Mouse (Mus musculus): ENCODE data around the gene Hdac11. TPM values are rescaled to one million over a fixed set of nuclear protein-coding genes. Genes with fewer than 3 reads are reported as not detected.

The Hdac11 gene
- polyA plus RNA-seq, 1 experiment, result 0.46 TPM

GRCm38 (mm10) chr6:91163195-91163911, 6.9 kb downstream of the Hdac11 start:
- Histone ChIP-seq H3K9me3 (no peaks in the 10 kb centered on the region), H3K27me3 (replicated peaks) (peaks cover 73% of the 10 kb centered on the region), H3K4me1 (peaks cover 7% of the 10 kb centered on the region; the same call in 1 of the 2 replicates), H3K36me3 (replicated peaks; ENCODE audit: low read length) (no peaks in the 10 kb centered on the region), H3K4me3 (replicated peaks) (no peak overlapping the region)
- no peak for TF ChIP-seq FLI1 (IDR thresholded peaks at IDR 0.05; ENCODE audit: low read length)
- TF ChIP-seq GATA1 (IDR thresholded peaks at IDR 0.05; ENCODE audit: borderline replicate concordance, low read length), result no peak

- TF ChIP-seq GATA1 (IDR thresholded peaks at IDR 0.05; ENCODE audit: borderline replicate concordance, low read length) (no peak), FLI1 (IDR thresholded peaks at IDR 0.05; ENCODE audit: low read length) (no peak)
- H3K9me3 ChIP-seq, result no peaks in the 10 kb centered on the region
- H3K27me3 ChIP-seq (replicated peaks), result peaks cover 74% of the 10 kb centered on the region
- H3K36me3 ChIP-seq (replicated peaks; ENCODE audit: low read length), result no peaks in the 10 kb centered on the region
- no peak overlapping the region for H3K4me3 ChIP-seq (replicated peaks)
- H3K4me1 ChIP-seq, result no peaks in the 10 kb centered on the region
Observed at GRCm38 (mm10) chr6:91164584-91164983, 8.1 kb downstream of the Hdac11 start.

- TF ChIP-seq GATA1 (IDR thresholded peaks at IDR 0.05; ENCODE audit: borderline replicate concordance, low read length) (no peak), FLI1 (IDR thresholded peaks at IDR 0.05; ENCODE audit: low read length) (no peak)
- Histone ChIP-seq H3K27me3 (replicated peaks) (peaks cover 74% of the 10 kb centered on the region), H3K4me1 (no peaks in the 10 kb centered on the region), H3K36me3 (replicated peaks; ENCODE audit: low read length) (no peaks in the 10 kb centered on the region), H3K4me3 (replicated peaks) (no peak overlapping the region), H3K9me3 (no peaks in the 10 kb centered on the region)
Observed at GRCm38 (mm10) chr6:91165210-91165609, 8.7 kb downstream of the Hdac11 start.

DNA sequence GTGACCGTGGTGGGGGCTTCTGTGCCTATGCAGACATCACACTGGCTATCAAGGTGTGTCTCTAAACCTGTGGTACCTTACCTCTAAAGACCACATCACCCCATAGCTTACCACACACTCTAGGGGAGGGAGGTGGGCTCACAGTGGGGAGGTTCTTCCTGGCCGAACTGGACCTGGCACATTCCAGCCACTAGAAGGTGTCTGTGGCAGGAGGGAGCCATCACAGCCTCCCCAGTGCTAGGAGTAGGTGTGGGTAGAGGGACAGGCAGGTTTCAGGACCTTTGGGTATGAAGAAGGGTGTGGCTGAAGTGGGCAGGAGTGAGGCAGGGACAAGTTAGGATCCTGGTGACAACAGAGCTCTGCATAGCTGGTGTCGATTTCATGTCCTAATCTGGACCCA, 11.4 kb downstream of the Hdac11 start:
- TF ChIP-seq GATA1 (IDR thresholded peaks at IDR 0.05; ENCODE audit: borderline replicate concordance, low read length) (no peak), FLI1 (IDR thresholded peaks at IDR 0.05; ENCODE audit: low read length) (no peak)
- Histone ChIP-seq H3K9me3 (no peaks in the 10 kb centered on the region), H3K27me3 (replicated peaks) (peaks cover 72% of the 10 kb centered on the region), H3K4me3 (replicated peaks) (no peak overlapping the region), H3K4me1 (peaks cover 15% of the 10 kb centered on the region), H3K36me3 (replicated peaks; ENCODE audit: low read length) (no peaks in the 10 kb centered on the region)

DNA sequence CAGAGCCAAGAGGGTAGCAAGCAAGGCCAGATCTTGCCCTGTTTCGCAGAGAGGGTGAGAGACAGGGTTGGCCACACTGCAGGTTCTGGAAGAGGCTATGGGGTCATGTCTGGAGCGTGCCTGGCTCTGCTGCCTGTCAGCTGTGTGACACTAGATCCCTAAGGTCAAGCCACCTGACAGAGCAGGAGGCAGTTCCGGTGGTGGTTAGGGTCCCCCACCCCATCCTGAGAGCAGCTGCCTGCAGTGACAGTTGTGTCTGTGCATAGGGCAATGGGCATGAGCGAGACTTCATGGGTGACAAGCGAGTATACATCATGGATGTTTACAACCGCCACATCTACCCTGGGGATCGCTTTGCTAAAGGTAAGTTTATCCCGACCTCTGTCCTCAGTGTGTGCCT, 12.7 kb downstream of the Hdac11 start:
- H3K36me3 ChIP-seq (replicated peaks; ENCODE audit: low read length), result no peaks in the 10 kb centered on the region
- H3K4me3 ChIP-seq (replicated peaks), result no peak overlapping the region
- peaks cover 28% of the 10 kb centered on the region for H3K4me1 ChIP-seq
- peaks cover 67% of the 10 kb centered on the region for H3K27me3 ChIP-seq (replicated peaks)
- no peaks in the 10 kb centered on the region for H3K9me3 ChIP-seq
- TF ChIP-seq GATA1 (IDR thresholded peaks at IDR 0.05; ENCODE audit: borderline replicate concordance, low read length) (no peak), FLI1 (IDR thresholded peaks at IDR 0.05; ENCODE audit: low read length) (no peak)

- Histone ChIP-seq H3K4me3 (replicated peaks) (no peak overlapping the region), H3K4me1 (peaks cover 40% of the 10 kb centered on the region), H3K36me3 (replicated peaks; ENCODE audit: low read length) (no peaks in the 10 kb centered on the region), H3K27me3 (replicated peaks) (peaks cover 63% of the 10 kb centered on the region), H3K9me3 (no peaks in the 10 kb centered on the region)
- TF ChIP-seq GATA1 (IDR thresholded peaks at IDR 0.05; ENCODE audit: borderline replicate concordance, low read length) (no peak), FLI1 (IDR thresholded peaks at IDR 0.05; ENCODE audit: low read length) (no peak)
Observed at GRCm38 (mm10) chr6:91171396-91171895, 15.0 kb downstream of the Hdac11 start.

DNA sequence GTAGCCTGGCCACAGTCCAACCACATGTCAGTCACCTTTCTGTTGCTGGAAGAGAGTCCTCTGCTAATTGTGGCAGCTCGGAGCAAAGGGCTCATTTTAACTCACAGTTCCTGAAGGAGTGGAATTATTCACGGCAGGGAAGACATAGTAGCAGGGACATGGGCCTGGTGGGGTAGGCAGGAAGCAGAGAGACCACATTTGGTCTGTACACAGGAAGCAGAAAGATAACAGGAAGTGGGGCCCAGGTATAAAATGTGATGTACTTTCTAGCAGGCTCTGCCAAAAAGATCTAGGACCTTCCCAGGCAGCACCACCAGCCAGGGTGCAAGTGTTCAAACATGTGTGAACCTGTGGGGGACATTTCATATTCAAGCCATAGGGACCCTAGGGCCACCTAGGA, 15.9 kb downstream of the Hdac11 start:
- peaks cover 59% of the 10 kb centered on the region for H3K27me3 ChIP-seq (replicated peaks)
- no peaks in the 10 kb centered on the region for H3K36me3 ChIP-seq (replicated peaks; ENCODE audit: low read length)
- H3K9me3 ChIP-seq, result no peaks in the 10 kb centered on the region
- no peak overlapping the region for H3K4me3 ChIP-seq (replicated peaks)
- TF ChIP-seq FLI1 (IDR thresholded peaks at IDR 0.05; ENCODE audit: low read length) (no peak), GATA1 (IDR thresholded peaks at IDR 0.05; ENCODE audit: borderline replicate concordance, low read length) (no peak)
- peaks cover 40% of the 10 kb centered on the region for H3K4me1 ChIP-seq

DNA sequence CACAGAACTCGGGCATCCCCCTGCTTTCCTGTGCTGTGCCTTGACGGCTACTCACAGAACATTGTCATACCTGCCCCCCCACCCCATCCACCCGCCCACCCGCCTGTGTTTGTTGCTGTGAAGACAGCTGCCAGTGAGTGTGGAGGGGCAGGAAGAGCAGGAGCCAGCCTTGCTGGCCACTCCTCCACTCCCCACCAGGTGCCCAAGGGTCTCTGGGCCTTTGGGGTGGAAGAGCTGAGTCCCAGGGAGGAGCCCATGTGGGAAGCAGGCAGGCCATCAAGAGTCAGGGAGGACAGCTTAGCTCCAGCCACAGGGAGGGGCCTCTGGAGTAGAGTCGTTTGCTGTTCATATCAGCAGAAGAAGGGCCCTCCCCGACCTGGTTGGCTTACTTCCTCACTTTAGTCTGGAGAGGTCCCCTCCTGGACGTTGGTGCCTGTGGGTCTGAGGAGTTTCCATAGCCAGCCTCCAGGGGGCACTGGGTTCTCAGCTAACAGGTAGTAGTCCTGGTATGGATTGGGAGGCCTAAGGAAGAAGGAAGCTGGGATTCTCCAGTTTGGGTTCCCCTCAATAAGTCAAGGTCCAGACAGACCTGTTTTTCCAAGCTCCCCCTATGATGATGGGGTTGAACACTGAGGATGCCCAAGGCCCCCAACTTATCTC, 16.9 kb downstream of the Hdac11 start:
- Histone ChIP-seq H3K4me3 (replicated peaks) (no peak overlapping the region), H3K36me3 (replicated peaks; ENCODE audit: low read length) (no peaks in the 10 kb centered on the region), H3K27me3 (replicated peaks) (peaks cover 57% of the 10 kb centered on the region), H3K9me3 (no peaks in the 10 kb centered on the region), H3K4me1 (peaks cover 40% of the 10 kb centered on the region)
- TF ChIP-seq GATA1 (IDR thresholded peaks at IDR 0.05; ENCODE audit: borderline replicate concordance, low read length) (no peak), FLI1 (IDR thresholded peaks at IDR 0.05; ENCODE audit: low read length) (no peak)

GRCm38 (mm10) chr6:91174211-91174610, 17.7 kb downstream of the Hdac11 start:
- peaks cover 56% of the 10 kb centered on the region for H3K27me3 ChIP-seq (replicated peaks)
- peaks cover 40% of the 10 kb centered on the region for H3K4me1 ChIP-seq
- H3K9me3 ChIP-seq, result no peaks in the 10 kb centered on the region
- H3K4me3 ChIP-seq (replicated peaks), result no peak overlapping the region
- no peak for TF ChIP-seq GATA1 (IDR thresholded peaks at IDR 0.05; ENCODE audit: borderline replicate concordance, low read length)
- H3K36me3 ChIP-seq (replicated peaks; ENCODE audit: low read length), result no peaks in the 10 kb centered on the region

DNA sequence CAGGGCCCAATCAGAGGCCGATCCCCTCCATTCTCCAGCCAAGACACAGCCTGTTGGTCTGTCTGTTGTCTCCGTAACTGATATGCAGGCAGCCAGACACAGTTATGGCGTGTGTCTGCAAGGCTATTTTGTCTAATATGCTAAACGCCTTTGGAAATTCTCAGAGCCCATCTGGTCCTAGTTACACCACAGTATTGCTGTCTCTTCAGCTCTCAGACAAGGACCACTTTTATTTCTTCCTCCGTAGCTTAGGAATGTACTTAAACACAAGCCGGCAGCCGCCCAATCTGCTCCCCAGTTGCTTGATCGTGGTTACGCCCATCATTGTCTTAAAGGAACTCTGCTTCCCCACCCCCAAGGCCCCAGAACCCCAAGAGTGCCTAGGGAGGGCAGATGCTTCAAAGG, 24.3 kb downstream of the Hdac11 start:
- no peak overlapping the region for H3K4me3 ChIP-seq (replicated peaks)
- H3K36me3 ChIP-seq (replicated peaks; ENCODE audit: low read length), result no peaks in the 10 kb centered on the region
- H3K4me1 ChIP-seq, result peaks cover 11% of the 10 kb centered on the region
- H3K27me3 ChIP-seq (replicated peaks), result peaks cover 81% of the 10 kb centered on the region
- TF ChIP-seq FLI1 (IDR thresholded peaks at IDR 0.05; ENCODE audit: low read length) (no peak), GATA1 (IDR thresholded peaks at IDR 0.05; ENCODE audit: borderline replicate concordance, low read length) (no peak)
- H3K9me3 ChIP-seq, result no peaks in the 10 kb centered on the region; the same call in 1 of the 2 replicates

Data from megakaryocyte, embryonic 14.5 days (primary cell).